22 mouse cellular contexts compared by ENCODE assay signal in genomic region chr17:11515619-11516018, GRCm38 (mm10).
"Had no signal": no experiment of that assay in that cellular context is flagged by ENCODE, and none has a peak within 500 bp of the region (broad histone marks: within the 10 kb centered on the region; RNA-seq: fewer than 3 reads in every experiment).

No protein-coding gene starts in this region.

- ATAC-seq: hindbrain, embryonic 16.5 days; hindbrain, postnatal 0 days; inflammation-experienced regulatory T-cells, adult 6 months; intestine, embryonic 15.5 days; intestine, embryonic 16.5 days; intestine, postnatal 0 days had no signal

- DNase-seq: heart, postnatal 10 days; heart, postnatal 14 days; heart, postnatal 36 days; heart, postnatal 4 days; kidney, adult 11 months; kidney, adult 18-20 months; kidney, adult 2 months; kidney, adult 8-10 months; kidney, adult 9 months; kidney, postnatal 10 days; kidney, postnatal 14 days; kidney, postnatal 25 days; kidney, postnatal 36 days; kidney, postnatal 4 days; layer of hippocampus, adult 9-11 months; layer of hippocampus, postnatal 36 days had no signal
